In genomic region chr1:128472713-128473230, GRCm38 (mm10) we compare ENCODE assay signal across 8 mouse cellular contexts. TPM values are rescaled to one million over a fixed set of nuclear protein-coding genes. Genes with fewer than 3 reads are reported as not detected.
DNase-seq lines count a peak whose midpoint lies in the region; ATAC-seq lines count a peak whose summit lies in the region.

No protein-coding gene starts in this region.

- H3K9me3 ChIP-seq in kidney, embryonic 15.5 days (replicated peaks) = no peaks in the 10 kb centered on the region
- H3K9me3 ChIP-seq in embryonic facial prominence, embryonic 15.5 days (replicated peaks) = no peaks in the 10 kb centered on the region
- no peaks in the 10 kb centered on the region for H3K9me3 ChIP-seq in midbrain, embryonic 16.5 days (replicated peaks; ENCODE audit: control insufficient read depth, low read length, poor library complexity, severe bottlenecking)

- H3K4me1 ChIP-seq in kidney, embryonic 15.5 days = peaks cover 11% of the 10 kb centered on the region
- peaks cover 11% of the 10 kb centered on the region for H3K4me1 ChIP-seq in embryonic facial prominence, embryonic 15.5 days
- peaks cover 19% of the 10 kb centered on the region for H3K4me1 ChIP-seq in midbrain, embryonic 16.5 days (ENCODE audit: control insufficient read depth, insufficient read depth, low read length)

- ATAC-seq in kidney, embryonic 15.5 days (replicated peaks; ENCODE audit: low FRiP score) = no peak
- ATAC-seq in embryonic facial prominence, embryonic 15.5 days (ENCODE audit: insufficient number of reproducible peaks, low FRiP score, low TSS enrichment, low read depth) = no peak
- no peak for ATAC-seq in midbrain, embryonic 16.5 days

- peak overlapping the region; percentile 70; the same call in 1 of the 2 replicates for H3K27ac ChIP-seq in kidney, embryonic 15.5 days
- H3K27ac ChIP-seq in embryonic facial prominence, embryonic 15.5 days (replicated peaks) = peak overlapping the region; percentile 53
- H3K27ac ChIP-seq in midbrain, embryonic 16.5 days (ENCODE audit: low read length) = peak overlapping the region; percentile 81

- peak overlapping the region; percentile 65 for H3K4me2 ChIP-seq in kidney, embryonic 15.5 days
- H3K4me2 ChIP-seq in embryonic facial prominence, embryonic 15.5 days (replicated peaks) = peak overlapping the region; percentile 54
- peak overlapping the region; percentile 57 for H3K4me2 ChIP-seq in midbrain, embryonic 16.5 days (ENCODE audit: low read length)

- no peak for DNase-seq in kidney, adult 8-10 months
- peak; percentile 14 for DNase-seq in hindlimb bud, embryonic 11.5 days (ENCODE audit: extremely low spot score, low read depth, low spot score)
- DNase-seq in cerebellum, postnatal 4 days (ENCODE audit: low spot score in 2 of 2) = no peak
- DNase-seq in adrenal gland, adult 2 months = no peak
- no peak for DNase-seq in c-Kit-positive CD71-positive TER-119-positive erythroid progenitor cells, embryonic 14.5 days (ENCODE audit: low spot score)

- WGBS in kidney, embryonic 15.5 days = 27% methylated on average over 15 of the region's 15 CpGs
- WGBS in embryonic facial prominence, embryonic 15.5 days = 11% methylated on average over 15 of the region's 15 CpGs
- WGBS in midbrain, embryonic 16.5 days = 7% methylated on average over 15 of the region's 15 CpGs

- H3K27me3 ChIP-seq in kidney, embryonic 15.5 days = peaks cover 6% of the 10 kb centered on the region
- H3K27me3 ChIP-seq in embryonic facial prominence, embryonic 15.5 days = no peaks in the 10 kb centered on the region
- no peaks in the 10 kb centered on the region for H3K27me3 ChIP-seq in midbrain, embryonic 16.5 days (ENCODE audit: control insufficient read depth, insufficient read depth, low read depth, low read length)

- no peaks in the 10 kb centered on the region for H3K36me3 ChIP-seq in kidney, embryonic 15.5 days
- H3K36me3 ChIP-seq in embryonic facial prominence, embryonic 15.5 days = no peaks in the 10 kb centered on the region
- H3K36me3 ChIP-seq in midbrain, embryonic 16.5 days (ENCODE audit: control insufficient read depth, insufficient read depth, low read length) = no peaks in the 10 kb centered on the region

- H3K4me3 ChIP-seq in kidney, embryonic 15.5 days (replicated peaks) = peak overlapping the region; percentile 31
- peak overlapping the region; percentile 30 for H3K4me3 ChIP-seq in embryonic facial prominence, embryonic 15.5 days (replicated peaks)
- peak overlapping the region; percentile 35 for H3K4me3 ChIP-seq in midbrain, embryonic 16.5 days (ENCODE audit: low read depth, low read length)

- H3K9ac ChIP-seq in kidney, embryonic 15.5 days = 0 out of 2 replicates have a peak overlapping the region, but pooled peaks have one; percentile 26
- H3K9ac ChIP-seq in embryonic facial prominence, embryonic 15.5 days = 0 out of 2 replicates have a peak overlapping the region, but pooled peaks have one; percentile 9
- peak overlapping the region; percentile 63 for H3K9ac ChIP-seq in midbrain, embryonic 16.5 days (ENCODE audit: low read depth, low read length)

RNA-seq across cellular contexts. Expression of gene Dars, which starts 55.6 kb away (rescaled TPM):
- 169 and 178 TPM in 2 replicates for polyA plus RNA-seq in kidney, embryonic 15.5 days (2015; fragmentation: Nextera tagmentation; extraction: Ambion mirVana)
- polyA plus RNA-seq in embryonic facial prominence, embryonic 15.5 days (2015; fragmentation: Nextera tagmentation; extraction: Ambion mirVana) = 134 and 139 TPM in 2 replicates
- polyA plus RNA-seq in midbrain, embryonic 16.5 days (2015; fragmentation: Nextera tagmentation; extraction: Ambion mirVana) = 123 and 124 TPM in 2 replicates
- total RNA-seq in adrenal gland, adult 2 months (2021) = 10 to 100 TPM; 81.7 to 98.0 TPM
- polyA plus RNA-seq in adrenal gland, adult 2 months (2012; rRNA removed) = 10.4 and 12.8 TPM in 2 replicates

Comparison
In these comparisons a context has a peak if more than half of its experiments do, and no peak if none do; other contexts are left out.
1. H3K9ac ChIP-seq: peak in every context shown above with its lines; median percentile 63 in midbrain, embryonic 16.5 days; 26 in kidney, embryonic 15.5 days; 9 in embryonic facial prominence, embryonic 15.5 days.